Mouse (Mus musculus) embryonic facial prominence, embryonic 12.5 days (tissue): ENCODE measurements around the gene Arhgap21. TPM values are rescaled to one million over a fixed set of nuclear protein-coding genes. Genes with fewer than 3 reads are reported as not detected.

ENCODE experiments used
- ATAC-seq: fragments of 200-750 bp; cut with Nextera tagmentation; 2 replicates; pipeline ENCODE4 v1.8.0; 2017; ENCODE audit not compliant: insufficient number of reproducible peaks, insufficient read depth, low FRiP score, low TSS enrichment
- H3K27ac ChIP-seq: fragments of 300-500 bp; sonication (generic); 2 replicates; pipeline ENCODE4 v1.5.1; 2016; ENCODE audit warnings: mild to moderate bottlenecking
- H3K27me3 ChIP-seq: fragments of 300-500 bp; sonication (generic); 2 replicates; pipeline ENCODE4 v1.6.1; 2016; ENCODE audit warnings: mild to moderate bottlenecking, moderate library complexity
- H3K36me3 ChIP-seq: fragments of 300-500 bp; sonication (generic); 2 replicates; pipeline ENCODE4 v1.6.1; 2016; ENCODE audit warnings: mild to moderate bottlenecking
- H3K4me1 ChIP-seq: fragments of 300-500 bp; sonication (generic); 2 replicates; pipeline ENCODE4 v1.6.1; 2016
- H3K4me2 ChIP-seq: fragments of 300-500 bp; sonication (generic); replicated peaks from 2 replicates; pipeline ENCODE4 v1.6.1; 2016; ENCODE audit warnings: mild to moderate bottlenecking, moderate library complexity
- H3K4me3 ChIP-seq: fragments of 300-500 bp; sonication (generic); 2 replicates; pipeline ENCODE4 v1.5.1; 2016; ENCODE audit warnings: mild to moderate bottlenecking
- H3K9ac ChIP-seq: fragments of 300-500 bp; sonication (generic); 2 replicates; pipeline ENCODE4 v1.6.1; 2016; ENCODE audit warnings: mild to moderate bottlenecking, moderate library complexity
- H3K9me3 ChIP-seq: fragments of 300-500 bp; sonication (generic); 2 replicates; pipeline ENCODE4 v1.6.1; 2016; ENCODE audit warnings: mild to moderate bottlenecking, moderate library complexity
- WGBS: fragments of 180-500 bp; shearing (Covaris S2); methylation state at CpG from one replicate; pipeline ENCODE4 v1.1.7; 2016; 5-methylcytosine and 5-hydroxymethylcytosine counted together
- polyA plus RNA-seq: library from polyadenylated mRNA; unstranded; fragments of >200 nt; fragmentation: Nextera tagmentation; extraction: Ambion mirVana; gene quantifications from 2 replicates; pipeline ENCODE4 v1.2.1, GENCODE M21; 2016

The Arhgap21 gene
- polyA plus RNA-seq, 1 experiment from 2014 or later, result 15.9 TPM

DNA sequence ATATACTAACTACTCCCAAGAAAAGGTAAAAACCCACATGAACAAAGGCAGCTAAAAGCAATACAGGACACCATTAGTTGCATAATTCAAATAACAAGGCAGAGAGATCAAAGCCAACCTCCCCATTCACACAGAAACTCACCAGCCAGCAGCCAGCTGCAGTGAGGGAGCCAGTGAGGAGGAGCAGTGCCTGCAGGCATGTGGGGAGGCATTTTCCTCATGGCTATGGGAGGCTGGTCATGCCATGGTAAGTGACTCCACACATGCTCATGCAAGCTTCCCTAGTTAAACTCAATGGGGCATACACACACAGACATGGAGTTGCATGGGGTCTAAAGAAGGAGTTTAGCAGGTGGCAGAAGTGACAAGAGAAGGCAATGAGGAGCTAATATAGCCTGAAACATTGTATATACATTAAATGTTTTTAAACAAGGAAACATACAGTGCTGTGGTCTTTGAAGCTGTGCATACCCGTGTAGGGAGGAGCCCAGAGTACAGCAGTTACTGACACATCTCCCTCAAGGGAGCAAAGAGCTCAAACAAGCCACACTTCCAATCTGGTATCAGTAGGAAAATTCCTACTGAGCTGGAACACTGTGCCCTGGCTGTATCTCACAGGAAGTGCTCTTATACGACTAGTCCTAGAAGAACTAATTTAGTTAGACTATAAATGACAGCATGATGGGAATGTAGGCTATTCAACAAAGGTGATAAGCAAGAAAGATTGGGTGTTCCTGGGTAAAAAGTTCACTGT, 99.3 kb downstream of the Arhgap21 start:
- no peaks in the 10 kb centered on the region for H3K9me3 ChIP-seq
- H3K4me1 ChIP-seq, result no peaks in the 10 kb centered on the region
- no peak overlapping the region for H3K4me3 ChIP-seq
- no peak overlapping the region for H3K4me2 ChIP-seq
- no peak overlapping the region for H3K27ac ChIP-seq
- 57% methylated on average over 2 of the region's 2 CpGs for WGBS
- H3K27me3 ChIP-seq, result no peaks in the 10 kb centered on the region
- peaks cover 3% of the 10 kb centered on the region for H3K36me3 ChIP-seq
- ATAC-seq, result no peak
- no peak overlapping the region for H3K9ac ChIP-seq

DNA sequence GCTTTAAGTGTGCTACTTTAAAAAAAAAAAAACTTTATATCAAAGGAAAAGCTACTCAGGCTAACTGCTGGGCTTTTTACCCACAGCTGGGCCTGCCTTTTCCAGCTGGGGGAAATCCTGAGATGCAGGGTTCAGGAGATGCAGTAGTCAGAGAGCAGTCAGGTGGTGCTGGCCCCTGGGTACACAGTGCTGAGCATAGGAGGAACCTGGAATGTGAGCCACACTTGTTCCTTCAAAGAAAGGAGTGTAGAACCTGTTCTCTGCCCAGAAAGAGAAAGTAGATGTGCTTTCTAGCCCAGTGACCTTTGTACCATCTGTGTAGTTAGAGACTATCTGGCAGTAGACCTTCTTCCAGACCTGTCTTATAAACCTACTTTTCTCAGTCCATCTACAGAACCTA, 100.6 kb downstream of the Arhgap21 start:
- no peaks in the 10 kb centered on the region for H3K4me1 ChIP-seq
- H3K9ac ChIP-seq, result no peak overlapping the region
- H3K27me3 ChIP-seq, result no peaks in the 10 kb centered on the region
- H3K9me3 ChIP-seq, result no peaks in the 10 kb centered on the region
- H3K36me3 ChIP-seq, result peaks cover 6% of the 10 kb centered on the region
- ATAC-seq, result no peak
- no peak overlapping the region for H3K27ac ChIP-seq
- H3K4me2 ChIP-seq, result no peak overlapping the region
- H3K4me3 ChIP-seq, result no peak overlapping the region

DNA sequence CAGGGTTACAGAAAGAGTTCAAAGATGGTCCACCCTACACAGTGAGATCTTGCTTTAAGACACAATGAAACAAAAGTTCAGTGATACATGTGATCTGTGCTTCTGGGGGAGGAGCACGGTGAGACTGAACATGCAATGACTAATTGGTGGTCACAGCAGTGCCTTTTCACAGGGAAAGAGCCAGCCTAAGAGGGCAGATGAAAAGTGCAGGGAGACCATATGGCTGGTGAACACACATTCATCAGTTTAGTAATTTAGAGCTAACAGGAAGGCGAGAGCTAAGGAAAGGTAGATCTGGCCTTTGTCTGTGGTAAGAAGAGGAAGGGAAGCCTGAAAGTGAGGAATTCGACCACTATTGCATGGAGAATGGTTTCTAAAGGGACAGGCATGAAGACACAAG, 102.9 kb downstream of the Arhgap21 start:
- Histone ChIP-seq H3K27me3 (no peaks in the 10 kb centered on the region), H3K36me3 (peaks cover 22% of the 10 kb centered on the region), H3K4me3 (no peak overlapping the region), H3K9ac (no peak overlapping the region), H3K4me2 (no peak overlapping the region), H3K9me3 (no peaks in the 10 kb centered on the region), H3K27ac (no peak overlapping the region), H3K4me1 (no peaks in the 10 kb centered on the region)
- 92% methylated on average over 3 of the region's 3 CpGs for WGBS
- no peak for ATAC-seq

DNA sequence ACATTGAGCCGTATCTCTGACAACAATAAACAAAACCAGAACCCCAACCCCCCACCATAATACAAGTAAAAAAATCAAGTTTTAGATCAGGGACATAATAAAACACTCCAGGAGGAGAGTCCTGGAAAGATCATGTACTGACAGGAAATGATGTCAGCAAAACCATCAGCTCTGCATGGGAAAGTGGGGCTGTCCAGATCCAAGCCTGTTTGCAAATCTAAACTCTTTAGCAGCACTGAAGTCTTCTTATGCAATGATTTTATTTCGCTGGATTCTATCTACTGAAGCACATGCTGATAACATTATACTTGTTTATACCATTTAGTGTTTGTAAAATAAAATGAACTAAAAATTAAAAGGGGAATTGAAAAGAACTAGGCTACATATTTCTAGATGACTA, 104.1 kb downstream of the Arhgap21 start:
- Histone ChIP-seq H3K36me3 (peaks cover 33% of the 10 kb centered on the region), H3K4me2 (no peak overlapping the region), H3K4me3 (no peak overlapping the region), H3K9ac (no peak overlapping the region), H3K4me1 (no peaks in the 10 kb centered on the region), H3K27ac (no peak overlapping the region), H3K9me3 (no peaks in the 10 kb centered on the region), H3K27me3 (no peaks in the 10 kb centered on the region)
- ATAC-seq, result no peak
- WGBS, result 94% methylated on average over 2 of the region's 2 CpGs

DNA sequence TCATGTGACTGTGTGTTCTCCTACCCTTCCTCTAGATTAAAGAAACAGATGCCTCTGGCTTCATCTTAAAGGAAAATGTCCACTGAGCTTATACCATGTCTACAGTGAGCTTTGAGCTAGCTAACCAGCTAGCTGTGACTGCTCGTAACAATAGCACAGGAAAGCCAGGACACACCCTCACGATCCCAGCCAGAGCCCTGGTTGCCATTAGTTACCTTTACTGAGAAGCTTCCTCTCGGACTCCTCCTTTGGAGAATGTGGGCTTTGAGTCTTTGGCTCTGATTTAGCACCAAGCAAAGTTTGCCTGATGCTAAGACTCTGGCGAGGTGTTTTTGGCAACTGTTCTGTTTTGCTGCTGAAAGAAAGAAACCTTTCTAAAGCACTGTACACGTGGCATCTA, 107.9 kb downstream of the Arhgap21 start:
- H3K9me3 ChIP-seq, result no peaks in the 10 kb centered on the region
- no peak overlapping the region for H3K4me3 ChIP-seq
- no peak for ATAC-seq
- 93% methylated on average over 5 of the region's 5 CpGs for WGBS
- no peak overlapping the region for H3K27ac ChIP-seq
- H3K4me1 ChIP-seq, result no peaks in the 10 kb centered on the region
- no peaks in the 10 kb centered on the region for H3K27me3 ChIP-seq
- no peak overlapping the region for H3K9ac ChIP-seq
- peaks cover 49% of the 10 kb centered on the region for H3K36me3 ChIP-seq
- no peak overlapping the region for H3K4me2 ChIP-seq

DNA sequence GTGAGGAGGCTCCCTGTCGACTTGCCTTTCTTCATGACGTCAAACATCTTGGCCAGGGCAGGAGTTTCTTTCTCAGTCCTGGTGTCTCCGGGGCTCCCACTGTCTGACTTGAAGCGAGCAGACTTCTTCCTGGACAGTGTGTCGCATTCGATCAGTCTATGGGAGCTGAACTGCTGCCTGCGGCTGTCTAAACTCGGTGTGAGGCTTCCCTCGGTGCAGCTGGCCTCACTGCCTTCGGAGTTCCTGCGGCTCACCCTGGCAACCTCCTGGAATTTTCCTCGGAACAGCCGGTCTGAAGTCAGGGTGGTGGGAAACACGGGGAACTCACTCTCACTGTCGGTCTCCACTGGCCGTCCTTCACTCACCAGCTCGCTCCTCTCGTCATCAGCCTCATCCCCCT, 119.3 kb downstream of the Arhgap21 start:
- H3K4me1 ChIP-seq, result no peaks in the 10 kb centered on the region
- no peak for ATAC-seq
- H3K4me2 ChIP-seq, result no peak overlapping the region
- 87% methylated on average over 18 of the region's 18 CpGs for WGBS
- H3K4me3 ChIP-seq, result no peak overlapping the region
- no peaks in the 10 kb centered on the region for H3K9me3 ChIP-seq
- H3K9ac ChIP-seq, result no peak overlapping the region
- no peaks in the 10 kb centered on the region for H3K27me3 ChIP-seq
- H3K36me3 ChIP-seq, result peaks cover 50% of the 10 kb centered on the region
- no peak overlapping the region for H3K27ac ChIP-seq

DNA sequence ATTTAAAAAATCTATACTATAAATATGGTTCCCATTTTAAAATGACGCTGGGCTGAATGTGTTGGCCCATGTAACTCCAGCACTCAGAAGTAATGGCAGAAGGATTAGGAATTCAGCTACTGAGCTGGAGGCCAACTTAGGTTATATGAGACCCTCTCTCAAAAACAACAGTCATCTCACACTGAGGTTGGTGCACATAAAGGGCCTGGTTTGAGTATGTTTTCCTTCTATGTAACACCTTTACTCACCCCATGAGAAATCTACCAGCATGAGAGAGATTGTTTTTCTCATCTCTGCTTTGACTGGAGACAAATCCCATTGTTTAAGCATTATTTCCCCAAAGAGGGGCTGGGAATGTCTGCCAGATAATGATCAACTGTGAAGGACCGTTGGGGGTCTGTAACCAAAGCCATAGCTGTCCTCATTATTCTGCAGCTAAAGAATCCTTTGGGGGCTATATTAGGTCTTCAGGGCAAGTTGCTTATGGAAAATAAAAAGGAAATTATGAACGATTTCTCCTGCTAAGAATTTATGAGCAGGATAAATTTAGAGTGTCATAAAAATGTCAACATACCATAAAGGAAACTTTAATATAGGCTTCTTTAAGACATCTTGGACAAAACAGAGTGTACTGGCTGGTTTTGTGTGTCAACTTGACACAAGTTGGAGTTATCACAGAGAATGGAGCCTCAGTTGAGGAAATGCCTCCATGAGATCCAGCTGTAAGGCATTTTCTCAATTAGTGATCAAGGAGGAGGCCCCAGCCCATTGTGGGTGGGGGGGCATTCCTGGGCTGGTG, 136.9 kb downstream of the Arhgap21 start:
- no peaks in the 10 kb centered on the region for H3K4me1 ChIP-seq
- no peaks in the 10 kb centered on the region for H3K27me3 ChIP-seq
- H3K9me3 ChIP-seq, result no peaks in the 10 kb centered on the region
- no peak for ATAC-seq
- no peak overlapping the region for H3K4me3 ChIP-seq
- H3K4me2 ChIP-seq, result no peak overlapping the region
- H3K36me3 ChIP-seq, result no peaks in the 10 kb centered on the region
- no peak overlapping the region for H3K27ac ChIP-seq
- no peak overlapping the region for H3K9ac ChIP-seq
- 72% methylated on average over 3 of the region's 3 CpGs for WGBS

DNA sequence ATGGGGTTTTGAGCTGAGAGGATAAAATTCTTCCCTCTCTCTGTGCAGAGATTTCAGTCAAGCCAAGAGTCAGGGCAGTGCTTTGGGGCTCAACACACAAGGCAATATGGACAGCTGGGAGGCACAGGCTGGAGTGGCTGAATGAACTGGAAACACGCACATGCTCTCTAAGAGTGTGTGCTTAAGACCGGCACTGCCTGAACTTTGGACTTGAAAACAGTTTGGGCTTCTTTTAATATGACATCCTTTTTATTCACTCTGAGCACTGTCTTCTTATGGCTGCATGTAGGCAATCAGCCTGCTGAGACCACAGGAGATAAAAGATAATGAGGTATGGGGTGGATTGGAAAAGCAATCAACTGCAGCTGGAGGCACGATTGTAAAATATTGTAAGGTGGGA, 137.8 kb downstream of the Arhgap21 start:
- Histone ChIP-seq H3K9ac (no peak overlapping the region), H3K27ac (no peak overlapping the region), H3K4me3 (no peak overlapping the region), H3K4me2 (no peak overlapping the region), H3K36me3 (no peaks in the 10 kb centered on the region), H3K9me3 (no peaks in the 10 kb centered on the region), H3K27me3 (no peaks in the 10 kb centered on the region), H3K4me1 (no peaks in the 10 kb centered on the region)
- 76% methylated on average over 3 of the region's 3 CpGs for WGBS
- ATAC-seq, result no peak

DNA sequence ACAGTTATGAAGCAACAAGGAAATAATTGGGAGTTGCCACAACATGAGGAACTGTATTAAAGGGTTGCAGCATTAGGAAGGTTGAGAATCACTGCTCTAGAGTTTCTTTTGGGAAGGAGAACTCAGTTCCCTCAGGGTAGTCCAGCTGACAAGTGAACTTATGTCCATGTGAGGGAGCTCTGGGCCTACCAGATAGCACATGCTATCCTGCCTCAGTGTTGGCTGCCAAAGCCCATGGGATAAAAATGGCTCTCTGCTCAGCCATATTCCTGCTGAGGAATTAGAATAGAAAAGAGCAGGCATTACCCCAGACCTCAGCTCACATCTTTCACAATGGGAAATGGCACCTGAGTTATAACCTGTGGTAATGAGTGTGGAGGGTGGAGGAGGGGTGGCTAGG, 142.4 kb downstream of the Arhgap21 start:
- no peak overlapping the region for H3K27ac ChIP-seq
- no peak overlapping the region for H3K4me2 ChIP-seq
- H3K9me3 ChIP-seq, result no peaks in the 10 kb centered on the region
- H3K4me1 ChIP-seq, result no peaks in the 10 kb centered on the region
- no peak overlapping the region for H3K9ac ChIP-seq
- H3K36me3 ChIP-seq, result no peaks in the 10 kb centered on the region
- no peak for ATAC-seq
- H3K27me3 ChIP-seq, result no peaks in the 10 kb centered on the region
- H3K4me3 ChIP-seq, result no peak overlapping the region

DNA sequence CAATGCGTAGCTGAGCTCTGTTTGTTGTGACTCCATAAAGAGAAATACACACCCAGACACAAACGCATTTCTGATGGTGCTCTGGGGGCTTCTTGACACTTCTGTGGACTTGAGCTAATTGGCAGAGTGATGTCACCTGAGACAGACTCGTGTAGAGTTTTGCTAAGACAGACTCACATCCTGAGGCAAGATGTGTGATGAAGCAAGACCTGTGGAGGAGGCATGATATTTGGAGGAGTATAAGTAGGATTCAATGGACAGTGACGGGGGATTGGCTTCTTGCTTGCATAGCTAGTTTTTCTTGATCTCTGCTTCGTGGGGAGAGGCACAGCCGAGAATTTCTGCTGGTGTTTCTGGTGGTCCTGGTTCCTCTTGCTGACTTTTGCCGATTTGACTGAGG, 150.5 kb downstream of the Arhgap21 start:
- 76% methylated on average over 7 of the region's 7 CpGs for WGBS
- no peaks in the 10 kb centered on the region for H3K27me3 ChIP-seq
- no peak overlapping the region for H3K4me3 ChIP-seq
- no peaks in the 10 kb centered on the region for H3K36me3 ChIP-seq
- H3K9ac ChIP-seq, result no peak overlapping the region
- H3K27ac ChIP-seq, result no peak overlapping the region
- H3K4me1 ChIP-seq, result no peaks in the 10 kb centered on the region
- H3K4me2 ChIP-seq, result no peak overlapping the region
- no peak for ATAC-seq
- no peaks in the 10 kb centered on the region for H3K9me3 ChIP-seq

DNA sequence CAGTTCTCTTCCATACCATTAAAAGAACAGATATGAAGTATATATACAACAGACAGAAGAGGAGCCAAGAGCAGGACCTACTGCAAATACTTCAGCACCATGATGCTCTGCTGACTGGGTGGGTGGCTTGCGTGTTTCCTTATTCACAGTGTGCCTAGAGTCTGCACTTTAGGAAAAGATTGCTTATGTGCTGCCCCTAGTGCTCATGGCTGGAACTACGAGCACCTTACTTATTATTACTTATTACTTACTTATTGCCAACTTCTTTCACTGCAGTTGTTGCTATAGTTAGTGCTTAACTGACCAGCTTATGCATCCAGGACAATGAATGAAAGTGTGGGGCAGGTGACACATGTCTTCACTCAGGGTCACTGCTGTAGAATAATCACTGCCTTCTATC, 154.7 kb downstream of the Arhgap21 start:
- no peak for ATAC-seq
- Histone ChIP-seq H3K4me3 (no peak overlapping the region), H3K9ac (no peak overlapping the region), H3K4me1 (no peaks in the 10 kb centered on the region), H3K4me2 (no peak overlapping the region), H3K9me3 (no peaks in the 10 kb centered on the region), H3K27me3 (no peaks in the 10 kb centered on the region), H3K27ac (no peak overlapping the region), H3K36me3 (peaks cover 5% of the 10 kb centered on the region; the same call in 1 of the 2 replicates)
- 81% methylated on average over 2 of the region's 2 CpGs for WGBS

DNA sequence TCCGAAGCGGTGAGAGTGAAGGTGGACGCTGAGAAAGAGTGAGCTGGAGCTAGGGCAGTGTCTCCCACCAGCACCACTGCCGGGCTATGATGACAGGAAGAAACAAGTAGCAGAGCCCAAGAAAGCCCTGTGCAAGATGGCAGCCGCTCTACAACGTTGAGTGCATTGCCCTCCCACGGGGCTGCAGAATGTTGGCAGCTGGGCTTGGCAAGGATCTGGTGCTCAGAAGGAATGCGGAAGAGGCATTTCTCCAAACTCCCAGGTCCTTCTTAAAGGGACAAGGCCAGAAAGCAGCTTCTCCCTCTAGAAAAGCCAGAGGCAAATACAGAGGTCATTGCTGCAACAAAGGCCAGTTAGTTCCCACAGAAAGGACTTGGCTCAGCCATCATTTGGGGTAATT, 157.2 kb downstream of the Arhgap21 start:
- Histone ChIP-seq H3K4me3 (no peak overlapping the region), H3K36me3 (peaks cover 17% of the 10 kb centered on the region; the same call in 1 of the 2 replicates), H3K4me1 (no peaks in the 10 kb centered on the region), H3K9ac (no peak overlapping the region), H3K9me3 (no peaks in the 10 kb centered on the region), H3K27me3 (no peaks in the 10 kb centered on the region), H3K27ac (no peak overlapping the region), H3K4me2 (no peak overlapping the region)
- no peak for ATAC-seq
- 77% methylated on average over 8 of the region's 8 CpGs for WGBS
